Mouse (Mus musculus) frontal cortex, adult (tissue): ENCODE measurements around the gene Cachd1.

Source experiments
- ATAC-seq: cut with Nextera tagmentation; 2 replicates; pipeline ENCODE4 v1.9.2; 2017; ENCODE audit warnings: mild to moderate bottlenecking, moderate library complexity, mixed read lengths; ENCODE audit not compliant: low TSS enrichment

Gene Cachd1

DNA sequence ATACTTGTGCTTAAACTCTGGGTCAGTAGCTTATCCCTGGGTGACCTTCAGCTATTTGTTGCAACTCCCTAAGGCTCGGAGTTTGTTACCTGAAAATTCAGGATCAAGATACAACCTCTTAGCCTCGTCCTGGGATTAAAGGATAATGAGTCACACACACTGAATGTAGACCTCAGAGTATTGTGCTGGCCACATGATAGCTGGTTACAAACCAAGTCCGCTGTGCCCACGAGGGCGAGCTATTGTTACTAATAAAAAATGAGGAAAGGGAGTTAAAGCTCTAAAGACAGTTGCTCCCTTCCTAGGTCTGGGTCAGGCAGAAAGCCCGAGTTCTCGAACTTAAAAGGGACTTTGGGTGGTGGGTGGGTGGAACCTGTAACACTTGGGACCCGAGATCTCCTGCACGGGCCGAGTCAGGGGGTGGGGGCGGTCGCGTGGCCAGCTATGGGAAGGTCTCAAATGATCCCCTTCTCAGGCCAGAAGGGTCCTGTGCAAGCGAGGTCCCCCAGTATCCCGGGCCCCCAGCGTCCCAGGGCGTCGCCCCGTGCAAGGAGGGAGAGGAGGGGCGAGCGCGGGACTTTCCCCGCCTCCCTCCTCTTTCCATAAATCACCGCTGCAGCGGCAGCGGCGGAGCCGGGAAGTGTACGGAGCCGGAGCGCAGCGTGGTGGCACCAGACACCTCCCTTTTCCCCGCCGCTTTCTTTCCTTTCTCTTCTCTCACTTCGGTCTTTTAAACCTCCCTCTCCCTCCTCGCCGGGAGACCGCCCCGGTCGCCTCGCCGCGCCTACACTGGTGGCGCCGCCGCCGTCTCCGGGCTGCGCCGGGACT, at the start of gene Cachd1:
TSS of gene Cachd1 (plus strand) at position 633 of the 828 bp plus-strand sequence.
- peak; percentile 91 for ATAC-seq

DNA sequence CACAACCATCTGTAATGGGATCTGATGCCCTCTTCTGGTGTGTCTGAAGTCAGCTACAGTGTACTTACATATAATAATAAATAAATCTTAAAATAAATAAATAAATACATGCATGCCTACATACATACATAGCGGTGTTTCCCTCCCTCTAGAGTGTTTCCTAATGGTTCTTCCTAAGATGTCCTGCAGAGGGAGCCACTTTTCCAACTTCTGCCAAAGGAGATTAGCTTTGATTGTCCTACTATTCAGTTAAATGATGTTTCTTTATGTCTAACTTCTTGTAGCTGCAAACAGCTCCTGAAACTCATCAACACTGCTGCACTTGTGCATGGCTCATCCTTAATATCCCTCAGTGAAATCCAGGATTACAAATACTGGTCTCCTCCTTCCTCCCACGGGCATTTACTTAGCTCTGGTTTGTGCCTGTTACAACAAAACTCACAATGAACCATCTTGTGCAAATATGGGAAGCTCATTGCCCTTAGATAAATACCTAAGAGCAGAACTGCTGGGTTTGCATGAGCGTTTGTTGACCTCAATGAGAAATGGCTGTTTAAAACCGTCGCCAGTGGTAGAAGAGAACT, 47.5 kb upstream of the Cachd1 start:
- no peak for ATAC-seq

DNA sequence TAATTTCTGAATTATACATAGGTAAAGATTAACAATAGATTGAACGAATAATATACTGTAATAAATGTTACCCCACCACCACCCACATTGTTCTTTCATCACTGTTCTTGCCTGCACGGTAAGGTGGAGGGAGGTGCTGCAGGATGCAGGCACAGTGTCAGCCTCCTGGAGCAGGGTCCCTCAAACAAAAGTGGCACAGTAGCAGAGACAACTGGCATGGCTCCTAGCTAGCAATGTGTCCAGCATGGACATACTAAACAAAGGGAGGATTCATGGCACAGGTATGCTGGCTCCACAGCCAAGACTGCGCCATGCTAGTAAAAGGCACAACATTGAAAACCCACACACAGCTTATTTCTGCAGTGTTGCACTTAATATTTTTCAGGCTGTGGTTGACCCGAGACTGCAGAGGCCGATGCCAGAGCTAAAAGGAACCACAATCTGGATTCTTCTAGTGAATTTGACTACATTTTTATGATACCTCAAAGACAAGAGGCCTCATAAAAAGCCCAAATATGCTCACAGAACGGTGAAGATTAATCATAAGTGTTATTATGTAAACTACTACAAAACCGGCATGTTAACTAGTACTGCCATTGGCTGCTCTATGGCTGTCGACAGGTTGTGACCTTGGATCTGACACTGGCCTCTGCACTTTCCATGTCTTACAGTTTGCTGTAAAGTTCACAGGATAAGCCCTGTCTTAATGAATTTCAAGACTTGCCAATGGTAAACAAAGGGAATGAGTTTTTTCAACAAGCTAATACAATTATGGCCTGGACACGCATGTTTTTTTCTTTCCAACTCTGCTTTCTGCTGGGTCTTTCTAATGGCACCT, 41.2 kb upstream of the Cachd1 start:
- no peak for ATAC-seq

DNA sequence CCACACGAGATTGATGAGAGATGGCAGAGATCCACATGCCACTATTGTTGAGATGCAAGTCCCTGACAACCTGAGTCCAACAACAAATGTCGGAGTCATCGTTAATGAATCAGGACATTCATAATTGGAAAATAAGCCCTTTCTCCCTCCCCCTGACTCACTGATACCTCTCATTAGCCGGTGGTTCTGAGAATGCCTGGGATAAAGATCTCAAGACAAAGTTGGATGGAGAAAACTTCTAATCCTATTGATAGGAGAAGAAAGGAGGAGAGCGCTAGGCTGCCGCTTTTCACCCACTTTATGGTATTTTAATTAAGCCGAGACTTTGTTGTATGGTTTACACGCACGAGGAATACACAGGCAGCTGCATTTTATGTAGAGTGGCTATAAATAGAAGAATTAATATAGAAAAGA, 40.5 kb upstream of the Cachd1 start:
- no peak for ATAC-seq

DNA sequence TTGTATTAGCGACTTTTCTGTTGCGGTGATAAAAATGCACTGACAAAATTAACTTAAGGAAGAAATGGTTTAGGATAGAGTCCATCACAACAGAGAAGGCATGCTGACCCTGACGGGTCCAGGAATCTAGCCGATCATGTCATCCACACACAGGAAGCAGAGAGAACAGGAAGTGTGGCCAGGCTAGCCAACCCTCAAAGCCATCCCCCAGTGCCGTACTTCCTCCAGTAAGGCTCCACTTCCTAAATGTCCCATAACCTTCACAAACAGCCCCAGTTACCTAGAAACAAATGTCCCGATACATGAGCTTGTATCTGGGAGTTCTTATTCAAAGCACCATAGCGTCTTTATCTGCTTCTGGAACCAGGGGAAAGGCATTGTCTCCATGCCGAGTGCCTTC, 32.9 kb upstream of the Cachd1 start:
- no peak for ATAC-seq

DNA sequence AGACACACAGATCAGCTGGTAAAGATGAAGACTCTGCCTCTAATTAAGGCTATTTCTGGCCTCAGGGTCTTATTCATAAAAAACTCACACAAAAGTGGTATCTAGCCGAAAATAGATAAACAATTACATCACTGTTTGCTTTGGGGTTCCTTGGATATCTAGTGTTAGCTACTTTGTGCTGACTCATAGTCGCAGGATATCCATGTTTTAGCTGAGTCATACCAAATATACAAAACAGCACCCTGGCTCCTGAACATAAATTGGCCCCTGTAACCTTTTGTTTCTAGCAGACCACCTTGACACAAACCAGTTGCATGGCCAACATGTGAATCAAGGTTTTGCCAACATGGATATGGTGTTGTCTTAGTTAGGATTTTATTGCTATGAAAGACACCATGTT, 24.2 kb upstream of the Cachd1 start:
- no peak for ATAC-seq

DNA sequence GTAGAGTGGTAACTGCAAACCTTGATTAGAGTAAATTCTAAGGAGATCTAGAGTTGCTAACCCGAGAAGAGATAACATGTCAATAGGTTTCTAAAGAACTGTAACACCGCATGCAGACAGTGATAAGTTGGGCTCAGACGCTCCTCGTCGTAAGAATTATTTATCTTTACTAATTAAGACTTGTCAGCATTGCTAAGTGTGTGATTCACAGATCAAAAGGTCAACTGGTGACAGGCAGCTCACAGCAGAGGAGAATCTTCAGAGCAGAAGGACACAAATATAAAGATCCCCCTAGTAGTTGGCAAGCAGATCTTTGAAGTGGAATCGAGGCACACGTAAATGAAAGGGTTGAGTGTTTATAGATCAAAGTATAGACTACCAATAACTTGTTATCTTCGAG, 20.8 kb upstream of the Cachd1 start:
- no peak for ATAC-seq

DNA sequence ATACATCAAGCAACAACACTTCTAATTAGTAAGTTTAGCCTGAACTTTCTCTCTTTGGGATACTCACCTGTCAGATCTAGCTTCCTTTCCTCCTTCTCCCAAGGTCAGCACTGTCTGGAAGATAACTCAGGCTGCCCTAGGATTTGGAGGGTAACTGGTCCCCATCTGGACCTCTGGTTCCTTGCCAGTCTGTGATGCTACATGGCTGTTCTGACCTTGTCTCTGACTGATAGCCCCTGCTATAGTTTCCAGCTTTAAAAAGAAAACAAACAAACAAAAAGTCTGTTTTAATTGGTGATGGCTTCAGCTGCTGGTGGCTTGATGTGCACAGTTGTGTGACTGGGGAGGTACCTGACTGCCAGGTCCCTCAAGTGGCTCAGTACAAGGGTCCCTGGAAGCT, 20.0 kb upstream of the Cachd1 start:
- no peak for ATAC-seq

DNA sequence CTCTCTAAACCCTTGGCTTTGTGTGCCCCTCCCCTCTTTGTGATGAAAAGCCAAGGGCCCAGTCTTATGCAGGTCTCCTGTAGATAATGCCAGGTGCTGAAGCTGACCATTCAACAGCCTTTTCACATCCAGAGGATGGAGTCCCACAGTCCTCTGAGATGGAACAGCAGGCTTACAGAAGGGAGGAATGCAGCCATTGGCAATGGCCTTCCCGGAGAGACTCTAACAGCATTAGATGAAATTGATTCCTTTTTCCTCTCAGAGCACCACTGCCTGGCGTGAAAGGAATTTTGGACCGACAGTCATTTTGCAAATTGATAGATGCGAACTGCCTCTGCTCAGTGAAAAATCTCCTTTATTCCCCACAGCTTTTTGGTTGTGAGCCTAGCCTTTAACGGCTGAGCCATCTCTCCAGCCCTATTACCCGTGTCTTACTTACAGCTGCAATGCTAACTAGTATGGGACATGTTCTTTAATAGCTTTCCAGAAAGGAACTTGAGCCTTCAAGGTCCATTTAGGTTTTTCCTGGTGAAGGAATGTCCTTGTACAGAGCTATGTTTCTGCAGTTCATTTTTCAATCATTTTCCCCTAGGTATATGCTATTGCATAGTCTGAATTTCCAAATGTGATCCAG, 18.1 kb upstream of the Cachd1 start:
- no peak for ATAC-seq

DNA sequence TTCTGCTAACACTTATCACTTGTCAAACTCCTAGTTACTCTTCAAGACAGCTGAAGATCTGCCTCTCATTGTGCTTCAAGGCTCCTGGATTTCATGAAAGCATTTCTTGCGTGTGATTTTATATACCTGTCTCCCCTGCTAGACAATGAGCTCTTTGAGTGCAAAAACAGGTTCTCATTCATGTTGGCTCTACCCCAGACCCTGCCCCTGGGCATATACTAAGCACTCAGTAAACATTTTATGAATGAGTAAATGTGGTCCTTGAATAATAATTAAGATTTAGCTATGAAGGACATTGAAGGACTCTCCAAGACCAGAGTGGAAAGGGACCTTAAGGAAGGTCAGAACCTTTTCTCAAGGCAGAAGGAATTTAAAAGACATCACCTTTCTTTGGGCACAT, 16.9 kb upstream of the Cachd1 start:
- ATAC-seq, result no peak

DNA sequence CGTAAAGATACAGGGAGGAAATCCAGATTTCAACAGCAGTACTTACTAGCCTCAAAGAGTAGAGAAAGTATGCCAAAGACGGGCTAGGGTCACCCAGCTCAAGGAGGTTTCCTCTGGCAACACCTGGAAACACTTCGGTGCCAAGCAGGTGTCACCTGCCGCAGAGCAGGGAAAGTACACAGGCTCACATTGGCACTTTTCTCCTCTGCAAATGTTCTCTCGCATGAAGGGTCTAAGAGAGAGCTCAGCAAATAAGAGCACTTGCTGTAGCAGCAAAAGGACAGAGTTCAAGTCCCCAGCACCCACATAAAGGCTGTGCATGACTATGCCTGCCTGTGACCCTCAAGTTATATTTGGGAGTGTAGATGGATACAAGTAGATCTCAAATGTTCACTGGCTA, 16.1 kb upstream of the Cachd1 start:
- no peak for ATAC-seq

DNA sequence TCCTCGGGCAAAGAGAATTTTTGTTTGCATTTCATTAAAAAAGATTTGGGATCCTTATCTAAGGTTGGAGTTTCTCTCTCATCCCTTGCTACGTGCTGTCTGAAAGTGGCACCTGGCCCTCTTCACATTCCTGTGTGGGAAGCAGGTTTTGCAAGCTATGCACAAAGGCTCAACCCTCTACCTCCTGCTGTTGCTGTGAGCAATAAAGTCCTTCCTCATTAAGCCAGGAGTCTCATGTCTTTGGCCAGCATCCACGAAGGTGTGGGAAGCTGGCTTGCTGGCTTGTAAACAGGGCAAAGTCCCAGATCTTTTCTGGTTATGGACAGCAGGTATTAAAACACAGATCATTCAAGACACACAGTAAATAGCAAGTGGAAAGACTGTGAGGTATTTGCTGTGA, 7.9 kb upstream of the Cachd1 start:
- no peak for ATAC-seq

DNA sequence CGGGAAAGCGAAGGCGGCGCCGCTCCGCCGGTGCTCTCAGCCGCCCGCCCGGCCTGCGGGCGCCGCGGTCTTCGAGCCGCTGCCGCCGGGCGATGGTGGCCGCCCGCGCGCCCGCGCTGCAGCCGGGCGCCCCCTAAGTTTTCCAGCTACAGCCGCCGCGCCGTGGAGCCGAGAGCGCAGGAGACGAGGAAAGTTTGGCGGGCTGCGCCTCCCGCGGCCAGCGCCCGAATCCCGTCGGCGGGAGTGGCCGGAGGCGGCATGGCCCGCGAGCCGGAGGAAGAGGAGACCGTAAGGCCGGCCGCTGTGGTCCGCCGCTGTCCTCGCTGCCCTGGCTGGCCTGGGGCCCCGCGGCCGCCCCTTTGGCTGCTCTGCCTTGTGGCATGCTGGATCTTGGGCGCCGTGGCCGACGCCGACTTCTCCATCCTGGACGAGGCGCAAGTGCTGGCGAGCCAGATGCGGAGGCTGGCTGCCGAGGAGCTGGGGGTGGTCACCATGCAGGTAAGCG, 448 bp downstream of the Cachd1 start:
- peak; percentile 82 for ATAC-seq

DNA sequence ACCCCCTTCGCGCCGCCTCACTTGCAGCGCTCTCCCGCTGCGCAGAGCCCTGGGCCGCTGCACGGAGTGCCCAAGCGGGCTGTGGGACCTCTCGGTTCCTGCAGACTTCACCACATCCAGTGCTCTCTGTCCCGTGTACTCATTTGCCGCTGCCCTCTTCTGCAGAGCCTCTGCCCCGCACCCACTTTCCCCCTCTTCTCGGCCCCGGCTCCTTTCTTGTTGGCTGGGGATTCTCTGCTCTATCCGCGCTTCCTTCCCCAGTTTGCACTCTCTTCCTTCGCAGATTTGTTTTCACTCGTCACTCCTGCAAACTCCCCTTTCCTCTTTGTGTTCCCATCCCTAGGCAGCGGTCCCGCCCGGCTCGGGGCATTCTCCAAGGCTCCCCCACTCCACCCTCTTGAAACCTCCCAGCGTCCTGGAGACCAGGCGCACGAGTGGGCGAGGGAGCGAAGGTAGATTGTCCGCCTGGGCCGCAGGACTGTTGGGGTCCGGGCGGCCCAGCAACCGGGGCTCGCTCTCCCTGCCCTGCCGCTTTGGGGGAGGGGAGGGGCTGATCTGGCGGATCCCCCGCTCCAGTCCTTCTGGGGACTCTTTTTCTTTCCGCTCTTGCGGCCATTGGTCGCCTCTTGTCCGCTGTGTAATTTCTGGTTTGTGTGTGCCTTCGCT, 1.0 kb downstream of the Cachd1 start:
- peak; percentile 17; the same call in 1 of the 2 replicates for ATAC-seq

DNA sequence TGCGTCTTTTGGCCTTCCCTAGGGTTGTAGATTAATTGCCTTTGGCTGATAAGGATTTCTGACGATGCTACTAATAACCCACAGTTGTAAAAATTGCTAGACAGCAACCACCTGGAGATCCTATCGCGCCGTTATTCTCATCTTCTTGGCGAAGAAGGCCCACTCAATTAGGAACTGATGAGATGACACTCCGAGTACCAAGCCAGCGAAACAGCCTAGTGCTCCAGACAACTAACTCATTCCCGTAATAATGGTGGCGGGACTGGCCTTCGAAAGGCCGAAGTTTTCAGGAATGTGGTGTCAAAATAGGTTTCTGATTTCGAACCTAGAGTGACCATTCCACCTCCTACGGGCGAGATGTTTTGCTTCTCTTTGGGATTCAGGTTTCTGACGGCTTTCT, 1.6 kb downstream of the Cachd1 start:
- no peak for ATAC-seq

DNA sequence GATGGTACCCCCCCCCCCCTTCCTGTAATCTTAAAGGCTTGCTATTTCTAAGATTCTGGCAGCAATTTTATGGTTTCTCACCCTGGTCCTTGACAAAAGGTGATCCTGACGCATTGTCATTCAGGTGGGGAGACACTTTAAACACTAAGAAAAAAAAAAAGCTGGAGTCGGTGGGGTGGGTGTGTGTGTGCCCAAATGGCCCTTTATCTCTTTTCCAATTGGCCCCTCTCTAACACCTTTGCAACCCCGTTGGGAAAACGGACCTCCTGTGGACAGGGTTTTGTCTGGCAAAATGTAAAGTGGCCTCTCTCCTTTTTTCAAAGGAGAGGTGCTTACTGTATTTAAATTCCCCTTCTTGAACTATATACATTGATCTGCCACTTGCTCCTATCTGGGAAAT, 2.5 kb downstream of the Cachd1 start:
- ATAC-seq, result no peak

DNA sequence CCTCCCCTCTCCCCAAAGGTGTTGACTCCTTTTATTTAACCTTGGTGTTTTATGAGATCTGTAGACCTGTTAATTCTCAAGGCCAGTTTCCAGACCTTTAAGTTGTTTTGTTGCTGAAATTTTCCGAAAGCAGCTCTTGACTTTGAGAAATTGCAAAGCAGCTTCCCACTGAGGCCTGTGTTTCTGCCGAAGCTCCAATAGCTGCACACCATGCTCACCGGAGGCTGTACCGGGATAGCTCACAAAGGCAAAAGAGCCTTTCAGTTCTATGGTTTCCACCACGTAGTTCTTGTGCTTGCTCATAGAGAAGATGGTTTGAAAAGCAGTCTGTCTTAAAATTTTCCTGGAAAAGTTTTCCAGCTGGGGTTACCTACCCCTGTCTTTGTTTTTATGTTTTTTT, 3.2 kb downstream of the Cachd1 start:
- ATAC-seq, result no peak

DNA sequence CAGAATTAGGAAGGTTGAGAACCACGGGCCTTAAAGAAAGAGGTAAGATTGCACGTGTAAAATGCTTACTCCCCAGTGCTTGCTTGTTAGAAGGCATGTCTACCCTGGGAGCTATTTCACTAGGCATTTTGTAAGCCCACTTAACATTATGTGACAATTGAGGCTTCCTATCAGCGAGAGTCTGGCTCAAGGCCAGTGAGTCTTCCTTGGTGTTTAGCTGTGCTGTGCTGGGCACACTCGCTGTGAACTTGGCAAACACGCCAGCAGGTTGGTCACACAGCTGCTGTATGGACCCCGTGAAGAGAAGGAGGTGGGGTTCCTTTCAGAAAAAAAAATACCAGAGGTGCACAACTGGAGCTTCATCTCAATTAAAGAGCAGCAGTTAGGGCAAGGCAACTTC, 4.4 kb downstream of the Cachd1 start:
- ATAC-seq, result no peak

DNA sequence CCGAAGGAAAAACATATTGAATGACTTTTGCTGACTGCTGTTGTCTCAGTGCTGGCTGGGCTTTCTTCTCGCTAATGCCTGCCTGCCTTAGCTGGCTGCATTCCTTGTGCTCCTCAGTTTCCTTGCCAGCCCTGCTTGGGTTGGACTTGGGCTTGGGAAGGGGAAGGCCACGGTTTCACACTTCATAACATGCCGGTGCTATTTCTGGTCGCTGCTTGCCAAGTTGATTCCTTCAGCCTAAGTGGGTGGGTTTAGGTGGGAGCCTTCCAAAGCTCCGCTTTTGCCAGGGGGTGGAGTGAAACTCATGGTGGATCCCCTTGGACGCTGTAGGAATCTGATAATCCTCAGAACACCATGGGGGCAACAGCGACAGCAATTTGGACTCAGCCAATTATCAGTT, 5.9 kb downstream of the Cachd1 start:
- ATAC-seq, result no peak

DNA sequence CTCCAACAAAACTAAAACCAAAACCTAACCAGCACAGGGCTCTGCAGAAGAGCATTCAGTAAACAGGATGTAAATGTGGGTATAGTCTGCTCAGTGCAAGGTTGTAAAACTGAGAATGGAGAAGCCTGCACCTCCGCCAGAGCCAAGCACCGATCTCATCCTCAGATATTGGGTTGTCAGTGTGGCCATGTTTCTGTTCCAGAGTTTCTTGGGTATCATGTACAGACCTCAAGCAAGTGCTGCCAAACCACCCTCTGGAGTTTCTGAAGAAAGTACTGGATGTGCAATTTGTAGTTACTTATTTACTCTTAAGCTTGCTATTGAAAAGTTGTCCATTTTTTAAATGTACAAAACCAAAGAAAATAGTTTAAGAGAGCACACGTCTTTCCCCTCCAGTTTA, 6.4 kb downstream of the Cachd1 start:
- ATAC-seq, result no peak

DNA sequence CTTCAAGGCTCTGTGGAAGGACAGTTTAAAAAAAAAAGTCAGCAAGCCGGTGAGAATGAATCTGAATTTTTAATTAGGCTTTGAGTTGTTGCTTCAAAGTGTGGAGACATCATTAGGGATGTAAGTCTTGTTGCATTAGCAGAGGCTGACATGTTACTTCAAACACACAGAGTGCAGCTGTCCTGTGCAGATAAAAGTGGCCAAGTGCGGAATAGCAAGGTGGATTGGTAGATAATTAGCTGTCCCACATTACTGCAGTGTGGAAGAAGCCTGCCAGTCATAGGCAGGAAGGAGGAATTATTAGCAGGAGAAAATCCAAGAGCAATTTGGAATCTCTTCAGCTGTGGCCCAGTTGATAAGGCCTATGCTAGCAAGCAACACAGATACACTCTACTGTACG, 10.7 kb downstream of the Cachd1 start:
- ATAC-seq, result no peak

DNA sequence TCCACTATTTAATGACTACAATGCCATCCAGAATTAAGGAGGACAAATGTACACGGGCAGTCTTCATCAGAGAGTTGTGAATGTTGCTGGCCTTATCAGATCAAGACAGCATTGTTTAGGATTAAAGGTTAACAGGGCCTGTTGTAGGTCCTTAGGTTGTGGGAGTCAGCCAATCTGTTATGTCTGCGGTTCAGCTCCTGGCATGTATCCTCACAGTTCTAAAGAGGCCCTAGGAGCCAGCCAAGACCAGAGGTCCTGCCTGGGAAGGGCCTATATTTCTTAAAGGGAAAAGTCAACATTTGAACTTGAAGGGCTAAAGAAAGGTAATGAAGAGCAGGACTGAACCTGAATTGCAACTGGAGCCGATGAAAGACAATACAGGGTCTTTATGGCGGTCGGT, 13.7 kb downstream of the Cachd1 start:
- ATAC-seq, result no peak
